Mouse (Mus musculus): ENCODE results near the gene Snrpd2.
"Not testable (repeated sequence)": the region's sequence is repeated elsewhere in the genome, so short reads cannot be mapped to it uniquely, and the experiment has no call there.

The Snrpd2 gene

GRCm38 (mm10) chr7:19151121-19151520 is 1.6 kb downstream of the Snrpd2 start:
- not testable (repeated sequence) for DNase-seq

GRCm38 (mm10) chr7:19154796-19155195 is 5.3 kb downstream of the Snrpd2 start:
- no peak for DNase-seq

- no peak for DNase-seq
Observed at GRCm38 (mm10) chr7:19155825-19156475, 6.4 kb downstream of the Snrpd2 start.

- DNase-seq, result peak; percentile 92
Observed at GRCm38 (mm10) chr7:19157160-19157800, 7.8 kb downstream of the Snrpd2 start.

- DNase-seq, result no peak
Observed at GRCm38 (mm10) chr7:19158601-19159000, 9.1 kb downstream of the Snrpd2 start.

GRCm38 (mm10) chr7:19159411-19159810 is 9.9 kb downstream of the Snrpd2 start:
- DNase-seq, result no peak

GRCm38 (mm10) chr7:19160115-19160514 is 10.6 kb downstream of the Snrpd2 start:
- DNase-seq, result no peak

GRCm38 (mm10) chr7:19162928-19163327 is 13.4 kb downstream of the Snrpd2 start:
- DNase-seq, result no peak

- DNase-seq, result no peak
Observed at GRCm38 (mm10) chr7:19163752-19164151, 14.2 kb downstream of the Snrpd2 start.

- no peak for DNase-seq
Observed at GRCm38 (mm10) chr7:19164189-19164588, 14.7 kb downstream of the Snrpd2 start.

GRCm38 (mm10) chr7:19164978-19165377 is 15.5 kb downstream of the Snrpd2 start:
- DNase-seq, result no peak

- DNase-seq, result no peak
Observed at GRCm38 (mm10) chr7:19165656-19166423, 16.3 kb downstream of the Snrpd2 start, which contains the start of gene Gipr. Gene Gipr, minus strand, starts transcription at chr7:19166127.

- DNase-seq, result no peak
Observed at GRCm38 (mm10) chr7:19166990-19167389, 17.5 kb downstream of the Snrpd2 start.

- DNase-seq, result no peak
Observed at GRCm38 (mm10) chr7:19169506-19169905, 20.0 kb downstream of the Snrpd2 start.

- DNase-seq, result peak; percentile 74
Observed at GRCm38 (mm10) chr7:19170142-19170541, 20.6 kb downstream of the Snrpd2 start.

- no peak for DNase-seq
Observed at GRCm38 (mm10) chr7:19171831-19172230, 22.3 kb downstream of the Snrpd2 start.

GRCm38 (mm10) chr7:19172874-19173273 is 23.4 kb downstream of the Snrpd2 start:
- peak; percentile 79 for DNase-seq

- DNase-seq, result peak; percentile 91
Observed at GRCm38 (mm10) chr7:19175708-19176515, 26.4 kb downstream of the Snrpd2 start, which contains the start of gene Eml2. Gene Eml2, plus strand, starts transcription at chr7:19176421.

- no peak for DNase-seq
Observed at GRCm38 (mm10) chr7:19176516-19176947, 27.0 kb downstream of the Snrpd2 start.

- no peak for DNase-seq
Observed at GRCm38 (mm10) chr7:19177216-19177615, 27.7 kb downstream of the Snrpd2 start.

GRCm38 (mm10) chr7:19178035-19178434 is 28.5 kb downstream of the Snrpd2 start:
- DNase-seq, result peak; percentile 59

- DNase-seq, result peak; percentile 88
Observed at GRCm38 (mm10) chr7:19178443-19179092, 29.0 kb downstream of the Snrpd2 start.

Measured in right cerebral cortex, adult 18-20 months (tissue).